Mouse (Mus musculus) small intestine, adult 2 months (tissue): ENCODE data around the gene Slc1a4.

Experiments used
- CTCF ChIP-seq: fragments of 200-500 bp; IDR thresholded peaks from 2 replicates; pipeline ENCODE4 v1.5.1; 2012; ENCODE audit warnings: low read depth, mild to moderate bottlenecking, control low read depth, inconsistent platforms, low read length, moderate library complexity, mixed read lengths; ENCODE audit not compliant: insufficient replicate concordance, insufficient read length; ENCODE audit errors: extremely low read depth
- POLR2A ChIP-seq: fragments of 200-500 bp; IDR thresholded peaks from 2 replicates; pipeline ENCODE4 v1.6.1; 2012; ENCODE audit warnings: low read depth, mild to moderate bottlenecking, control low read depth, inconsistent platforms, low read length, moderate library complexity

DNA sequence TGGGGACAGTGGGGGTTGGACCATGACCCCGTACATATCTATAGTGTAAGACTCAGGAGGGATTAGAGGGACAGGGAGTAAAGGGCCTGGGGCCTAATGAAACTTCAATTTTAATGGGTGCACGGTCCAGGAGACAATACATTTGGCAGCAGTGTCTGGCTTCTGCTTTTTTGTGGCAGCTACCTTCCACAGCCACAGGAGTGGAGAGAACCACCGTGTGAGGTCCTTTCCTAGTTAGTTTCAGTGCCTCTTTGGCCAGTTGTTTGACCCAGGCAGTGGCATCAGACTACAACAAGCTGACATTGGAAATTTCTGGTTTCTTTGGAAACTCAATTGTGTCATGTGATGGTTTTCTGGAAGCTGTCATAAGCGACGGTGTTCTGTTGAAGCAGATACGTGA lies 62.6 kb downstream of the Slc1a4 start:
- no peak for TF ChIP-seq CTCF
- no peak for TF ChIP-seq POLR2A
